Mouse (Mus musculus) liver, postnatal 0 days (tissue): ENCODE measurements at regions not wholly inside any gene's neighbourhood (a gene's known extent, or its start where the extent isn't known, plus 50 kb on each side); places are given as distances from the start of the nearest gene placed in this dataset.
A peak's percentile ranks its signal among the peaks of the same experiment; 100 is the strongest.

Experiments used
- ATAC-seq: fragments of 200-750 bp; cut with Nextera tagmentation; 2 replicates; pipeline ENCODE4 v1.8.0; 2017; ENCODE audit warnings: mild to moderate bottlenecking, moderate library complexity
- DNase-seq: peaks from one replicate; pipeline ENCODE4 v3.0.0-alpha.2; 2016
- H3K27ac ChIP-seq: fragments of 300-500 bp; sonication (generic); 2 replicates; pipeline ENCODE4 v1.5.1; 2014; ENCODE audit warnings: antibody characterized with exemption, moderate library complexity, mild to moderate bottlenecking, low read depth
- H3K27me3 ChIP-seq: fragments of 300-500 bp; sonication (generic); 2 replicates; pipeline ENCODE4 v1.6.1; 2014; ENCODE audit warnings: low read length, control low read depth, mixed read lengths; ENCODE audit not compliant: insufficient read depth
- H3K36me3 ChIP-seq: fragments of 300-500 bp; sonication (generic); replicated peaks from 2 replicates; pipeline ENCODE4 v1.6.1; 2014; ENCODE audit warnings: mild to moderate bottlenecking, control low read depth, low read length, moderate library complexity, mixed read lengths; ENCODE audit not compliant: insufficient read depth
- H3K4me1 ChIP-seq: fragments of 300-500 bp; sonication (generic); 2 replicates; pipeline ENCODE4 v1.6.1; 2014; ENCODE audit warnings: antibody characterized with exemption, mild to moderate bottlenecking, control low read depth; ENCODE audit not compliant: insufficient read depth
- H3K4me2 ChIP-seq: fragments of 300-500 bp; sonication (generic); 2 replicates; pipeline ENCODE4 v1.6.1; 2014; ENCODE audit warnings: low read depth, mild to moderate bottlenecking, low read length, moderate library complexity, mixed read lengths
- H3K4me3 ChIP-seq: fragments of 300-500 bp; sonication (generic); 2 replicates; pipeline ENCODE4 v1.5.1; 2014; ENCODE audit warnings: low read depth, low read length
- H3K9ac ChIP-seq: fragments of 300-500 bp; sonication (generic); replicated peaks from 2 replicates; pipeline ENCODE4 v1.6.1; 2014; ENCODE audit warnings: mild to moderate bottlenecking, moderate library complexity
- H3K9me3 ChIP-seq: fragments of 300-500 bp; sonication (generic); 2 replicates; pipeline ENCODE4 v1.6.1; 2016; ENCODE audit warnings: mild to moderate bottlenecking, control low read depth, low read length, mixed read lengths
- CTCF ChIP-seq: sonication (generic); IDR thresholded peaks from 2 replicates; pipeline ENCODE4 v1.5.1; 2016; ENCODE audit warnings: antibody characterized with exemption, low read depth
- EP300 ChIP-seq: IDR thresholded peaks from 2 replicates; pipeline ENCODE4 v1.6.1; 2016; ENCODE audit warnings: antibody characterized with exemption, low read depth, mild to moderate bottlenecking
- WGBS: fragments of 180-500 bp; shearing (Covaris S2); extraction: QIAGEN DNeasy Blood & Tissue Kit; methylation state at CpG from one replicate; pipeline ENCODE4 v1.1.7; 2014; ENCODE audit not compliant: insufficient replicate concordance; 5-methylcytosine and 5-hydroxymethylcytosine counted together

DNA sequence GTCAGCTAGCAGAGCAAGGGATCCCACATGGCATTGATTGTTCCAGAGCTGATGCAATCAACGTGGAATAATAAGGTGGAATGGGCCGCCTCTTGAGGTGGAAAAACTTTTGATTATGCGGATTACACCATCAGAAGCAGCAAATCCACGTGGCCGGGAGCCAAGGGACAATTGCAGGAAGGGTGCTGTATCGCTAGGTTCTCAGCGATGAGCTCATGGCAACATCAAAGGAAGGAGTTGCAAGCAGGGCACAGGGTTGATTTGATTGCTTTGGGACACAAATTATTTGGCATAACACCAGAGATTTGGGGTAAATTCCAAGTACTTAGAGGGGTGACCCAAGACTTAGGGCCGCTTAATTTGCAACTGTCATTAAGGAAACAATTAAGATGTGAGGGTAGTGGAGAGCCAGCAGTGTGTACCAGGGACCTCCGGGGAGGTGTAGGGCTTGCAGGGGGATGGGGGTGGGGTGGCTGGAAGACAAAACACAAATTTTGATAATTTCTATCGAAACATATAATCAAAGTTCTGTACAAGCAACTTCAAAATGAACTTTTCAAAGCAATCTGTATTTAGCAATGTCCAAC, 182.8 kb upstream of the Mpdz start:
- Histone ChIP-seq H3K27ac (no peak overlapping the region), H3K4me2 (no peak overlapping the region), H3K4me3 (no peak overlapping the region), H3K36me3 (no peaks in the 10 kb centered on the region), H3K9me3 (no peaks in the 10 kb centered on the region), H3K4me1 (no peaks in the 10 kb centered on the region), H3K27me3 (no peaks in the 10 kb centered on the region), H3K9ac (no peak overlapping the region)
- whole genome bisulfite sequencing, result 47% methylated on average over 10 of the region's 10 CpGs
- peak; percentile 12 for DNase-seq
- no peak for ATAC-seq
- TF ChIP-seq CTCF (no peak), EP300 (no peak)

DNA sequence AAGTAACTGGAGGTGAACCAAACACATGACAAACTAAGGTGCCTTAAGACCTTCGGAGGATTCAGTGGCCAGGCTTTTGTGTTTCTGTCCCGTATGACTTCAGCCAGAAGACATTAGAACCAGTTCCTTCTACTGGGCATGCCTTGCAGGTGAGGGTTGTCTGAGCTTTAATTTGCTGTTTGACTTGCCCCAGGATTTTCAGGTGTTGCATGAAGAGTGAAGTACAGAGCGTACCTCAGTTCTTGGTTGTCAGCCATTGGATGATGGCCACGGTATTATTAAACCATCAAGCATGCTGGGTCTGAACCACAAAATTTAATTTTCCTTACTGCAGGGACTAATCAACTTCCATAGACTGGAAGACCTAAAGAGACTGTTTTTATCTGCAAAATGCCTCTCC, 181.5 kb upstream of the Mpdz start:
- no peak overlapping the region for H3K9ac ChIP-seq
- H3K9me3 ChIP-seq, result no peaks in the 10 kb centered on the region
- DNase-seq (no peak), ATAC-seq (no peak)
- no peak overlapping the region for H3K4me2 ChIP-seq
- H3K4me3 ChIP-seq, result no peak overlapping the region
- TF ChIP-seq CTCF (no peak), EP300 (no peak)
- no peaks in the 10 kb centered on the region for H3K27me3 ChIP-seq
- H3K4me1 ChIP-seq, result no peaks in the 10 kb centered on the region
- 88% methylated on average over 4 of the region's 4 CpGs for WGBS
- no peak overlapping the region for H3K27ac ChIP-seq
- no peaks in the 10 kb centered on the region for H3K36me3 ChIP-seq

DNA sequence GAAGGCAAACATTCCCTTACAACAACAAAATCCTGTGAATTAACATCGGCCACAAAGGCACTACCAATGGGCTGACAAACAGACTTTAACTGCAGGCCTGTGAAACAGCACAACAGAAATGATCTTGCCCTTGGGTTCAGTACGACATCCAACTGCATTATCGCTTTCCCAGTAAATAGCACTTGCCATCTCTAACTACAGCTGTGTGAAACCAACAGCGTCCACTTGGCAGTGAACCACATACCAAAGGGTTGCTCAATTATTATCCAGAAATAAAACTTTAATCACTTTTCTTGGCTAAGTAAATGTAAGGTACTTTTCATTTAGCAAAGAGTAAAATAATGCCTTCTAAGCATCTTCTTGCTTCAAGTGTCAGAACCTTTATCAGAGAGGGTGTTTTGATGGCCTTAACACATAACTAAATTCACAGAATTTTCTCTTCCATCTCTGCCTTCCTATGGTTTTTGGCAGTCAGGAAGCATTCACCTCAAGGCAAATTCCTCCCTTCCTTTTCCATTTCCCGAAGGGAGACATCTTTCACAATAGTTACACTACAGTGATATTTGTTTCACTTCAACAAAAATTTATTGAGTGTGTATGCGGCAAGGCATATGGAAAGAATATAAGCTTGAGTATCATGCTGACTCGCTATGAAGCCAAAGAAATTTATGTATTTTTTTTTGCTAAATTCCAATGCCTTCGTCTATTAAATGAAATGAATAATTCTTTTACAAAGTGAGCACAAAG, 178.9 kb upstream of the Mpdz start:
- Histone ChIP-seq H3K9me3 (no peaks in the 10 kb centered on the region), H3K9ac (no peak overlapping the region), H3K4me2 (no peak overlapping the region), H3K27ac (no peak overlapping the region), H3K27me3 (no peaks in the 10 kb centered on the region), H3K4me3 (no peak overlapping the region), H3K36me3 (no peaks in the 10 kb centered on the region), H3K4me1 (no peaks in the 10 kb centered on the region)
- TF ChIP-seq EP300 (no peak), CTCF (no peak)
- 77% methylated on average over 8 of the region's 8 CpGs for WGBS
- ATAC-seq, result no peak
- no peak for DNase-seq

DNA sequence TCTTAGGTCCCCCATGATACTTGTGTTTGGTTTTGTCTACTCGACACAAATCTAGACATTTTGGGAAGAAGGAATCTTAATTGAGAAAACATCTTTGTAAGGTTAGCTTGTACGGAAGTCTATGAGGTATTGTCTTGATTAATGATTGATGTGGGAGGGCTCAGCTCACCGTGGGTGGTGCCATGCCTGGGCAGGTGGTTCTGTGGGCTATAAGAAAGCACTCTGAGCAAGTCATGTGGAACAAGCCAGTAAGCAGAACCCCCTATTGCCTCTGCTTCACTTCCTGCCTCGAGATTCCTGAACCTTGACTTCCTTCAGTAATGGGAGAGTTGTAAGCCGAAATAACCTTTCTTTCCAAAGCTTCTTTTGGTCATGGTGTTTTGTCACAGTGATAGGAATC, 174.6 kb upstream of the Mpdz start:
- Histone ChIP-seq H3K27ac (no peak overlapping the region), H3K4me1 (no peaks in the 10 kb centered on the region), H3K27me3 (no peaks in the 10 kb centered on the region), H3K4me3 (no peak overlapping the region), H3K4me2 (no peak overlapping the region), H3K9ac (no peak overlapping the region), H3K36me3 (no peaks in the 10 kb centered on the region), H3K9me3 (no peaks in the 10 kb centered on the region)
- TF ChIP-seq EP300 (no peak), CTCF (no peak)
- DNase-seq (no peak), ATAC-seq (no peak)
- 50% methylated on average over 5 of the region's 5 CpGs for WGBS

DNA sequence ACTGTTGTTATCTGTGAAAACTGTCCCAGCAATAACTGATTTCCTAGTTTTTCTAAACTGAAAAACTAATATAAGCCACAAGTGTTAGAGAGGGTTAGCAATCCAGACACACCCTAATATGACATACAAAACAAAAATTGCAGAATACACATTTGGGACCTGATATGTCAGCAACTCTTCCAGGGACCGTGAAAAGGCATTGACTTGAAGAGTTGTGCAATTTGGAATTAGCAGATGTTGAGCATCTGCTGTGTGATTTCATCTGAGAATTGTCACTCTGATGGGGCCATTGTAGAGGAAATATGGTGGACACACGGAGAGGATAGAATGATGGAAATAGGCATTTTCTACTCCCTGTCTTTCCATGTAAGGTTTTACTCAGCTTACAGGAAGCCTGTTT, 168.6 kb upstream of the Mpdz start:
- TF ChIP-seq CTCF (no peak), EP300 (no peak)
- Histone ChIP-seq H3K4me1 (no peaks in the 10 kb centered on the region), H3K9ac (no peak overlapping the region), H3K4me3 (no peak overlapping the region), H3K27ac (no peak overlapping the region), H3K27me3 (no peaks in the 10 kb centered on the region), H3K4me2 (no peak overlapping the region), H3K36me3 (no peaks in the 10 kb centered on the region), H3K9me3 (no peaks in the 10 kb centered on the region)
- no peak for ATAC-seq
- WGBS, result 68% methylated on average over 2 of the region's 2 CpGs
- no peak for DNase-seq

DNA sequence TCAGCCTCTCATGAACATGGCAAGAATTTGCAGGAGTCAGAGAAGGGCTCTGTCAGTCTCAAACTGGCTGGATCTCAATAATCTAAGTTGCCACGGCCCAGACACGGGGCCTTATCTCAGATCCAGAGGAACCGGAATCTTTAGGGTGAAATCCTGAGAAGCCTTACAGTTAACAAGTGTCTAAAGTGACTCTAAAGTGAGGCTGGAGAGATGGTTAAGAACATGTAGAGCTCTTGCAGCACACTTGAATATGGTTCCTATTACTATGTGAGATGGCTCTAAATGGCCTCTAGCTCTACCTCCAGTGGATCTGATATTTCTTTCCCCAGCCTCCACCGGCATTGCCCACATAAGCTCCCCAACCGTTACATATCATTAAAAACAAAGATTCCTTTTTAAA, 157.8 kb upstream of the Mpdz start:
- ATAC-seq (no peak), DNase-seq (no peak)
- no peak overlapping the region for H3K27ac ChIP-seq
- no peak overlapping the region for H3K9ac ChIP-seq
- no peaks in the 10 kb centered on the region for H3K9me3 ChIP-seq
- H3K4me1 ChIP-seq, result no peaks in the 10 kb centered on the region
- no peak overlapping the region for H3K4me3 ChIP-seq
- TF ChIP-seq EP300, result no peak
- TF ChIP-seq CTCF, result no peak
- no peak overlapping the region for H3K4me2 ChIP-seq
- H3K36me3 ChIP-seq, result no peaks in the 10 kb centered on the region
- WGBS, result 80% methylated on average over 5 of the region's 5 CpGs
- no peaks in the 10 kb centered on the region for H3K27me3 ChIP-seq
